Mouse (Mus musculus): ENCODE measurements around the gene Bicc1. TPM values are rescaled to one million over a fixed set of nuclear protein-coding genes. Genes with fewer than 3 reads are reported as not detected.

Gene Bicc1
- polyA plus RNA-seq, 1 experiment from 2014 or later = 37.5 TPM

DNA sequence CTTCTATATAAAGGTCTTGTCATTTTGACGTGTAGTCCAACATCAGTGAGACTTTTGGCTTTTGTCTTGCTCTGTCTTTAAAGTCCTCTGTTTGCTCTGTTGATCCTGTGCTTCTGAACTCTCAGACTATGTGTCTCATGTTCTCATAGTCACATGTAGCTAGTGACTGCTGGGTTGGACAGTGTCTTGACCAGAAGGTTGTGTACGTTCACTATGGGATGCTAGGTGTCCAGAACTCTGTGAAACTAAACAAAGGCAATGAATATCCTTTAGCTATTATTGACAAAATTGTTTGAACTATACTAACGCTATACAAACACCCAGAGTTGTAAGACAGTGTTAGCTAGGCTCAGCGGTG lies 72.2 kb downstream of the Bicc1 start:
- no peaks in the 10 kb centered on the region for H3K27me3 ChIP-seq
- H3K4me2 ChIP-seq (replicated peaks) = no peak overlapping the region
- H3K36me3 ChIP-seq = no peaks in the 10 kb centered on the region
- H3K4me3 ChIP-seq (replicated peaks) = no peak overlapping the region
- H3K9ac ChIP-seq = no peak overlapping the region
- 86% methylated on average over 4 of the region's 4 CpGs for WGBS
- no peaks in the 10 kb centered on the region for H3K9me3 ChIP-seq (replicated peaks)
- H3K27ac ChIP-seq (replicated peaks) = no peak overlapping the region
- peaks cover 4% of the 10 kb centered on the region; the same call in 1 of the 2 replicates for H3K4me1 ChIP-seq
- ATAC-seq (ENCODE audit: insufficient number of reproducible peaks, low FRiP score, low TSS enrichment, low read depth) = no peak

- ATAC-seq (ENCODE audit: insufficient number of reproducible peaks, low FRiP score, low TSS enrichment, low read depth) = no peak
- Histone ChIP-seq H3K4me3 (replicated peaks) (no peak overlapping the region), H3K27me3 (no peaks in the 10 kb centered on the region), H3K4me1 (peaks cover 4% of the 10 kb centered on the region; the same call in 1 of the 2 replicates), H3K36me3 (no peaks in the 10 kb centered on the region), H3K4me2 (replicated peaks) (no peak overlapping the region), H3K9me3 (replicated peaks) (no peaks in the 10 kb centered on the region), H3K27ac (replicated peaks) (no peak overlapping the region), H3K9ac (no peak overlapping the region)
- WGBS = 50% methylated on average over 4 of the region's 4 CpGs
Observed at GRCm38 (mm10) chr10:71086571-71087358, 72.7 kb downstream of the Bicc1 start.

GRCm38 (mm10) chr10:71082986-71083385 lies 76.5 kb downstream of the Bicc1 start:
- H3K9me3 ChIP-seq (replicated peaks) = no peaks in the 10 kb centered on the region
- WGBS = 79% methylated on average over 6 of the region's 6 CpGs
- no peaks in the 10 kb centered on the region for H3K36me3 ChIP-seq
- no peak overlapping the region for H3K4me2 ChIP-seq (replicated peaks)
- H3K4me1 ChIP-seq = peaks cover 4% of the 10 kb centered on the region; the same call in 1 of the 2 replicates
- peak overlapping the region; percentile 36; the same call in 1 of the 2 replicates for H3K27ac ChIP-seq (replicated peaks)
- no peak overlapping the region for H3K9ac ChIP-seq
- H3K4me3 ChIP-seq (replicated peaks) = no peak overlapping the region
- H3K27me3 ChIP-seq = no peaks in the 10 kb centered on the region
- ATAC-seq (ENCODE audit: insufficient number of reproducible peaks, low FRiP score, low TSS enrichment, low read depth) = no peak

GRCm38 (mm10) chr10:71078856-71079255 lies 80.6 kb downstream of the Bicc1 start:
- H3K4me1 ChIP-seq = no peaks in the 10 kb centered on the region
- no peak for ATAC-seq (ENCODE audit: insufficient number of reproducible peaks, low FRiP score, low TSS enrichment, low read depth)
- H3K9me3 ChIP-seq (replicated peaks) = no peaks in the 10 kb centered on the region
- no peak overlapping the region for H3K4me2 ChIP-seq (replicated peaks)
- H3K9ac ChIP-seq = no peak overlapping the region
- WGBS = 92% methylated on average over 5 of the region's 5 CpGs
- no peaks in the 10 kb centered on the region for H3K36me3 ChIP-seq
- no peaks in the 10 kb centered on the region for H3K27me3 ChIP-seq
- H3K4me3 ChIP-seq (replicated peaks) = no peak overlapping the region
- H3K27ac ChIP-seq (replicated peaks) = no peak overlapping the region

- Histone ChIP-seq H3K4me2 (replicated peaks) (no peak overlapping the region), H3K9ac (no peak overlapping the region), H3K27me3 (no peaks in the 10 kb centered on the region), H3K4me1 (peaks cover 14% of the 10 kb centered on the region; the same call in 1 of the 2 replicates), H3K4me3 (replicated peaks) (no peak overlapping the region), H3K9me3 (replicated peaks) (no peaks in the 10 kb centered on the region), H3K27ac (replicated peaks) (no peak overlapping the region), H3K36me3 (no peaks in the 10 kb centered on the region)
- no peak for ATAC-seq (ENCODE audit: insufficient number of reproducible peaks, low FRiP score, low TSS enrichment, low read depth)
- whole genome bisulfite sequencing = 80% methylated on average over 4 of the region's 4 CpGs
Observed at GRCm38 (mm10) chr10:71065009-71065408, 94.5 kb downstream of the Bicc1 start.

DNA sequence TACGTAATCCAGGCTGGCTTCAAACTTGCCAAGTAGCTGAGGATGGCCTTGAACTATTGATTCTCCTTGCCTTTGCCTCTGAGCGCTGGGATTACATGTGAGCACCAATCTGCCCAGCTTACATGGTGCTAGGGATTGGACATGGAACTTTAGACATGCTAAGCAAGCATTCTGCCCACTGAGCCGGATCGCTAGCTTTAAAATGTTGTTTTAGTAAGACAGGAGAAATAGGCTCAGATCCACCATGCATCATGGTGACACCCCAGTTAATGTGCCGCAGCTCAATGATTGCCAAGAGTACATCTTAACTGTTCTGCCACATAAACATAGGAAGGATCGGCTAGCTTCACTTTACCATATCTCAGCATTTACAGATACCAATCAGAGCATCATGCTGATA lies 94.9 kb downstream of the Bicc1 start:
- Histone ChIP-seq H3K27me3 (no peaks in the 10 kb centered on the region), H3K9me3 (replicated peaks) (no peaks in the 10 kb centered on the region), H3K27ac (replicated peaks) (no peak overlapping the region), H3K4me3 (replicated peaks) (no peak overlapping the region), H3K36me3 (no peaks in the 10 kb centered on the region), H3K4me1 (peaks cover 16% of the 10 kb centered on the region; the same call in 1 of the 2 replicates), H3K4me2 (replicated peaks) (no peak overlapping the region), H3K9ac (no peak overlapping the region)
- WGBS = 94% methylated on average over 6 of the region's 6 CpGs
- no peak for ATAC-seq (ENCODE audit: insufficient number of reproducible peaks, low FRiP score, low TSS enrichment, low read depth)

- Histone ChIP-seq H3K36me3 (no peaks in the 10 kb centered on the region), H3K27ac (replicated peaks) (peak overlapping the region; percentile 31), H3K4me3 (replicated peaks) (no peak overlapping the region), H3K4me1 (peaks cover 36% of the 10 kb centered on the region), H3K9me3 (replicated peaks) (no peaks in the 10 kb centered on the region), H3K9ac (no peak overlapping the region), H3K4me2 (replicated peaks) (no peak overlapping the region), H3K27me3 (no peaks in the 10 kb centered on the region)
- ATAC-seq (ENCODE audit: insufficient number of reproducible peaks, low FRiP score, low TSS enrichment, low read depth) = no peak
- 43% methylated on average over 6 of the region's 6 CpGs for WGBS
Observed at GRCm38 (mm10) chr10:71062151-71062550, 97.3 kb downstream of the Bicc1 start.

- H3K27ac ChIP-seq (replicated peaks) = peak overlapping the region; percentile 19; the same call in 1 of the 2 replicates
- ATAC-seq (ENCODE audit: insufficient number of reproducible peaks, low FRiP score, low TSS enrichment, low read depth) = peak; percentile 58; the same call in 1 of the 2 replicates
Observed at GRCm38 (mm10) chr10:71060269-71060668, 99.2 kb downstream of the Bicc1 start.

GRCm38 (mm10) chr10:71058616-71059247 lies 100.8 kb downstream of the Bicc1 start:
- ATAC-seq (ENCODE audit: insufficient number of reproducible peaks, low FRiP score, low TSS enrichment, low read depth) = no peak
- H3K27ac ChIP-seq (replicated peaks) = peak overlapping the region; percentile 58
- no peaks in the 10 kb centered on the region for H3K27me3 ChIP-seq
- H3K4me3 ChIP-seq (replicated peaks) = no peak overlapping the region
- H3K36me3 ChIP-seq = no peaks in the 10 kb centered on the region
- 39% methylated on average over 14 of the region's 14 CpGs for WGBS
- H3K4me2 ChIP-seq (replicated peaks) = no peak overlapping the region
- H3K9ac ChIP-seq = no peak overlapping the region
- peaks cover 36% of the 10 kb centered on the region for H3K4me1 ChIP-seq
- no peaks in the 10 kb centered on the region for H3K9me3 ChIP-seq (replicated peaks)

More at GRCm38 (mm10) chr10:71060269-71060668, 99.2 kb downstream of the Bicc1 start:
- WGBS = 30% methylated on average over 2 of the region's 2 CpGs
- H3K36me3 ChIP-seq = no peaks in the 10 kb centered on the region
- peaks cover 36% of the 10 kb centered on the region for H3K4me1 ChIP-seq
- no peak overlapping the region for H3K9ac ChIP-seq
- no peaks in the 10 kb centered on the region for H3K27me3 ChIP-seq
- H3K4me3 ChIP-seq (replicated peaks) = no peak overlapping the region
- H3K9me3 ChIP-seq (replicated peaks) = no peaks in the 10 kb centered on the region
- H3K4me2 ChIP-seq (replicated peaks) = no peak overlapping the region

GRCm38 (mm10) chr10:71058070-71058469 lies 101.4 kb downstream of the Bicc1 start:
- H3K27me3 ChIP-seq = no peaks in the 10 kb centered on the region
- ATAC-seq (ENCODE audit: insufficient number of reproducible peaks, low FRiP score, low TSS enrichment, low read depth) = no peak

GRCm38 (mm10) chr10:71052748-71053147 lies 106.8 kb downstream of the Bicc1 start:
- Histone ChIP-seq H3K4me2 (replicated peaks) (no peak overlapping the region), H3K4me3 (replicated peaks) (no peak overlapping the region), H3K9me3 (replicated peaks) (no peaks in the 10 kb centered on the region), H3K27ac (replicated peaks) (0 out of 2 replicates have a peak overlapping the region, but pooled peaks have one; percentile 23), H3K27me3 (no peaks in the 10 kb centered on the region), H3K36me3 (no peaks in the 10 kb centered on the region), H3K9ac (no peak overlapping the region), H3K4me1 (peaks cover 14% of the 10 kb centered on the region)
- ATAC-seq (ENCODE audit: insufficient number of reproducible peaks, low FRiP score, low TSS enrichment, low read depth) = no peak
- WGBS = 80% methylated on average over 9 of the region's 9 CpGs

More at GRCm38 (mm10) chr10:71058070-71058469, 101.4 kb downstream of the Bicc1 start:
- 81% methylated on average over 5 of the region's 5 CpGs for WGBS
- Histone ChIP-seq H3K4me3 (replicated peaks) (no peak overlapping the region), H3K27ac (replicated peaks) (no peak overlapping the region), H3K36me3 (no peaks in the 10 kb centered on the region), H3K4me1 (peaks cover 36% of the 10 kb centered on the region), H3K9me3 (replicated peaks) (no peaks in the 10 kb centered on the region), H3K4me2 (replicated peaks) (no peak overlapping the region), H3K9ac (no peak overlapping the region)
